Mouse (Mus musculus) cerebellum, adult 8-10 months (tissue): Measurements from ENCODE around the gene Adcy6.

Experiments
- DNase-seq: peaks from one replicate; pipeline ENCODE4 v3.0.0; 2022

The Adcy6 gene

DNA sequence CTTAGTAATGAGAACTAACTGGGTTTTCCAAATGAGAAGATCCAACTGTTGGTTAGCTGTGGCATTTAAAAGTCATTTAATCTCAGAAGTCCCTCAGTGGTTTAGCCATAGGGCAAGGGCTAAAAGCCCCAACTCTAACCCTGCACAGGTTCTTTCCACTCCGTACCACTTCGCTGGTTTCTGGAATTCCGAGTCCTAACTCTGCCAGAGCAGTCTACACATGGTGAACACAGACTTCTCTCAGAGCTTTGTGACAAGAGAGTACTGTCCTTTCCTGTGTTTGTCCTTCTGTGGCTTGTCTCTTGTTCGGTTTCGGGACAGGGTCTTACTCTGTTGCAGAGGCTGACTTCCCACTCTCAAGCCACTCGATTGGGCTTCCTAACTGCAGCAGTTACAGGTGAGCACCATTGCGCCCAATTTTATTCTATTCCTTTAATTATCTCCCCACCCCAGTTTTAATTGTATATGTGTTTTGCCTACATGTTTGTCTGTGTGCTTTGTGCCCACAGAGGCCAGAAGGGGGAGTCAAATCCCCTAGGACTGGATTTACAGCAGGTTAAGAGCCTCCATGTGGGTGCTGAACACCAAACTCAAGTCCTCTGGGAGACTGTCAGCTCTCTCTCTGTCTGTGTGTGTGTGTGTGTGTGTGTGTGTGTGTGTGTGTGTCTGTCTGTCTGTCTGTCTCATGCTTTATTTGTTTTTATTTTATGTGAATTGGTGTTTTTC, 16.8 kb upstream of the Adcy6 start:
- DNase-seq: no peak

GRCm38 (mm10) chr15:98626078-98626477, 16.2 kb upstream of the Adcy6 start:
- DNase-seq: no peak

- no peak for DNase-seq
Observed at GRCm38 (mm10) chr15:98623361-98623821, 13.5 kb upstream of the Adcy6 start.

DNA sequence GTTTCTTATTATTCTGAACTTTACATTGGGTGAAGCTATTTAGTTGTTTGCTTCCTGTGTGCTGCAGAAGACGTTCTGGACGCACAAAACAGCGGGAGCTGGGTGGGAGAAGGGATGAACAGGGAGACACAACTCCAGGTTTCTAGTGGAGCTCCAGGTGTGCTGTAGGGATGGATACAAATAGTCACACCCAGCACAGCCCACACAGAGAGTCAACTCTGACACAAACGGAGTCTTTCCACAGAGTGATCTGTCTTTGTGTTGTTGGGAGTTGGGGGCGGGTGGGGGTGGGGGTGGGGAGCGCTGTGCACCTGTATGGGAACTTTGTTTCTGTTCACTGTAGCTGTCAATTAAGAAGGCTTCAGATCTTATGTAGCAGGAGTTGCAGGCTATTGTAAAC, 12.8 kb upstream of the Adcy6 start:
- DNase-seq: no peak

DNA sequence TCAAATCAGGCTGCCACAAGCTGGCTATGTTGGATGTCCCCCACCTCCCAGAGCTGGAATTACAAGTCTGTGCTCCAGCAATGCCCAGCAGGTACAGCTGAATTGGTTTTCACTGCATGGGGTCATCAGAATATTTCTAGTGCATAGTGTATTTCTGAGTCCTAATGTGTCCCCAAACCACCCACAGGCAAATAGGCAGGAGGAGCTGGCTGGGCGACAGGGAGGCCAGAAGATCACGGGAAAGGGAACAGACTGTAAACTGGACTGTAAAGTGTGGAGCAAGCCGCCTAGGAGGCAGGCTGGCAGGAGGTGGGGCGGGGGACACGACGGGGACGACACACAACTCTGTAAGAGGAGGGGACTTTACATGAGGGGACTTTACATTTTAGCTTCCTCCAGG, 12.3 kb upstream of the Adcy6 start:
- no peak for DNase-seq

- DNase-seq: peak; percentile 83
Observed at GRCm38 (mm10) chr15:98617176-98617537, 7.3 kb upstream of the Adcy6 start.

DNA sequence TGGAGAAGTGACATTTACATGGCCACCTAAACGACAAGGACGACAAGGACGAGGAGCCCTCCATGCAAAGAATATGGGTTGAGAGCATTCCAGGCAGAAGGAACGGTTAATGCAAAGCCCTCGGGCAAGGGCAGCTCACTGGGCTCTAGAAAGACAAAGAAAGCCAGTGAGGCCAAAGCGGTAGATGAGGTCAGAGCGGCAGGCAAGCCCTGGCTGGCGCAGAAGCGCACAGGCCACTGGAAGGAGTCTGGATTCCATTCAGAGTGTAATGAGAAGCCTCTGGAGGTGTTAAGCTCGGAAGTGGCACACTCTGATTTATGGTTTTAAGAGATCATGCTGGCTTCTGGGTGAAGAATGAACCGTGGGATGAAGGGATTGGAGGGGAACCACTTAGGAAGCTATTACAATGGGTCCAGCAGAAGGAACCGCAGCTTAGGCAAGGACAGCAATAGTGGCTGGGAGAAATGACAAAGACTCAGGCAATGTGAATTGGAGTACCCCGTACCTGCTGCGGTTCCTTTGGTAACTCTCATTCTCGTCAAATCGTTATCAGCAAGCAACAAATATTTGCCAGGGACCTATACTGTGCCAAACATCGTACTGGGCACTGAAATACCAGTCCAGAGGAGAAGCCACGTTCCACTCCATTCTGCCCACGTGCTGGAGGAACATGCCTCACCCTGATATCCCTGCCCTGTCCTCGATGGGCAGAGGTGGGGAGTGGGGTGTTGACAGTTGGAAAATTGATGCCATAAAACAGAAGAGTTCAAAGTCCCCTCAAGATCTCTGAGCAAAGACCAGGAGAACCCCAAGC, 6.7 kb upstream of the Adcy6 start:
- DNase-seq: no peak

DNA sequence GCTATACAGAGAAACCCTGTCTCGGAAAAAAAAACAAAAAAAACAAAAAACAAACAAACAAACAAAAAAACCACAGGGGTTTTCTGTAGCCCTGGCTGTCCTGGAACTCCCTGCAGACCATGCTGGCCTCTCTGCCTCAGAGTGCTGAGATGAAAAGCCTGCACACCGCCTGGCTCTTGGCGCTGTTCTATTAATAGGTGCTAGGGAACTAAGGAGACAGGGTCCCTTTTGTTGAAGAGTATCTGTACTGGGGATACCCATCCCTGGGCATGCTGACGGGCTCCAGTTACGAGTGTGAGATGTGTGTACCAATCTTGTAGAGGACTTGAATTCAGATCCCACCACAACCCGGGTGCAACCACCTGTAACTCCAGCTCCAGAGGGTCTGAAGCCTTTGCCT, 5.9 kb upstream of the Adcy6 start:
- DNase-seq: no peak

- no peak for DNase-seq
Observed at GRCm38 (mm10) chr15:98614971-98615370, 5.1 kb upstream of the Adcy6 start.

- DNase-seq: no peak
Observed at GRCm38 (mm10) chr15:98614551-98614950, 4.7 kb upstream of the Adcy6 start.

DNA sequence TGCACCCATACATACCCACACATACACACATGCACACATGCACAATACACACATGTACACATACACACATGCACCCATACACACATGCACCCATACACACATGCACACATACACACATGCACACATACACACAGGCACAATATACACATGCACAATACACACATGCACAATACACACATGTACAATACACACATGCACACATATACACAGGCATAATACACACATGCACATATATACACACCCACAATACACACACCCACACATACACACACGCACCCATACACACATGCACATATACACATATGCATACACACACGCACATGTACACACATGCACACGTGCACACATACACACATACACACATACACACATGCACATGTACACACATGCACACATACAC, 2.4 kb upstream of the Adcy6 start:
- no peak for DNase-seq

- no peak for DNase-seq
Observed at GRCm38 (mm10) chr15:98610131-98610633, 306 bp upstream of the Adcy6 start.

GRCm38 (mm10) chr15:98608784-98609250, 1.1 kb downstream of the Adcy6 start:
- no peak for DNase-seq

GRCm38 (mm10) chr15:98608058-98608783, 1.7 kb downstream of the Adcy6 start:
- no peak for DNase-seq

GRCm38 (mm10) chr15:98607557-98607956, 2.3 kb downstream of the Adcy6 start:
- no peak for DNase-seq

DNA sequence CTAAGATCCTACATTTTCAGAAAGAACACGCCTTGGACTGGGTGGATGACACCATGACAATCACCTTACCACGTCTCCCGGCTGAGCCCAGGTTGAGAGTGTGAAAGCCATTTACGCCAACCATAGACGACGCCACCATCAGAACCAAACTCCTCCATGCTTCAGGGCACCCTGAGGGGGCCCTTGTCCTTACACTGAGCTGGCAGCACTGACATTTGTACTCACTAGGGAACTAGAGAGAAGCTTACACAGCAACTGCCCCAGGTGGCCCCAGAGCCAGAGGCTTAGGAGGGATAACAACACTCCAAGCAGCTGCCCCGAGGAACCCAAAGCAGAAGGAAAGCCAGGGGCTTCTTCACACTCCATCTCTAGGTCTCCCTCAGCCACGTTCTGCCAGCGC, 3.1 kb downstream of the Adcy6 start:
- DNase-seq: no peak

- DNase-seq: no peak
Observed at GRCm38 (mm10) chr15:98606051-98606536, 3.8 kb downstream of the Adcy6 start.

DNA sequence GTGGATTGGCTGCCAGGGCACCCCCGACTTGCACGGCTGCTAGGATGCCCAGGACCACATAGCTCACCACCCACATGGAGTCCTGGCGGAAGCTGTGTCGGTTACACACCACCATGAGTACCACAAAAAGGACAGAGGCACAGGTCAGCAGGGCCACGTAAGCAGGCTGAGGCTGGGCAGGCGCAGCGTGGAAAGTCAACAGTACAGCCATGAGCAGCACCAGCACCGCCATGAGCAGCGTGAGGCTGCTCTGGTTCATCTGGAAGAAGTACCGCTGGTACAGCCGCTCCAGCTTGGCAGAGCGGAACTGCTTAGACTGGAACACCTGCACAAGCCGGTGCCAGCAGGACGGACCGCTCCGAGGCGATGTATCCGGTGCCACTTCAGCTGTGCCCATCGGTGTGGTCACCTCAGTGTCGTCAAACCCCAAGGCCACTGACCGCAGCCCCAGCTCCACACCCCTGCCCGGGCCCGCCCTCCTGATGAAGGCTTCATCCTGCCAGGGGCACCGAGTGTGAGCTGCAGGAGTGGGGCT, 5.8 kb downstream of the Adcy6 start:
- no peak for DNase-seq

DNA sequence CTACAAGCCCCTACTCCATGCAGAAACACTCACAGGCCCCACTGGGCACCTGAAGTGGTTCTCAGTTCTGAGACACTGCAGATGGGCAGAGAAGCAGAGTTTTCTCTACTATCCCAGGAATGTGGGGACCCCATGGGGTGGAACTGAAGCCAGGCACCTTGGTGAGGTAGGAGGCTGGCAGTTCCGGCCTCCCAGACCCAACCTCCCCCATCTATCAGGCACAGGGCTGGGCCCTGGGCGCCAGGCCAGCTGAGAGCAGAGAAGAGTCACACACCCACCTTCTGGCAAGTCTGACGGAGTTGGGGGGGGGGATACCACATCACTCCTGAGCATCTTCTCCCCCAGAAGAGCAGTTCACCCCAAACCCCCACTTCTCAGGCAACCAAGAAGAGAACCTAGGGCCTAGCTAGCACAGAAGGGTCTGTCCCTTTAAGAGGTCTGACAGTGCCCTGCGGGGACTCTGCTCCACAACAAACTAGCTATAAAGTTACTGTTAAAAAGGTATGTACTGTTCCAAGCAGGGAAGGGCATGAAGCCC, 6.9 kb downstream of the Adcy6 start:
- DNase-seq: no peak

DNA sequence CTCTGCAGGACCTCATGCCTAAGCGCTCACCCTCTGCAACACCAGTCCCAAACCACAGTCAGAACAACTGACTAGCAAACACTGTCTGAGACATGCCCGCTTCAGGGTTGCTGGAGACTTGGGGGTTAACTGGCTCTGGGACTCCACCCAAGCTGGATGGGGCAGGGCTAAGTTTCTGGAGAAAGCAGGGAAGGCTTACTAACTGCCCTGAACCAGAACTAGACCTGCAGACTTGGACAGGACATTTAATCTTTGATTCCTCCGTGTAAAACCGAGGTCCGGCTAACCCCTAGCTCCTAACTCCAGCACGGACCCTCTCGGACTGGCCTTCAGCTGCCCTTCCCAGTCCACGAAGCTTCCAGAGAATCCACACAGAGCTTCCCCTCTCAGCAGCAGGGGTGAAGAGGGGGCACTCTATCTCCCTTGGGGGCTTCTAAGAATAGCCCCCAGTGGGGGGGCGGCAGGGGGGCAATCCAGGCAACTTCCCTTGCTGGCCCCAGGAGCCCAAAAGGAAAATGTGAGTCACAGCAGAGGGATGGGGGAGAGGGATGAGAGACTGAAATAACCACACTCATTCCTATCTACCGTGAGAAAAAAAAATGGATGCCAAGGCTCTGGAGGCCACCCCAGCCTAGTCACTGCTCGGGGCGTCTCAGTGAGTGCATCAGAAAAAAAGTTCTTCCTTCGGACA, 7.5 kb downstream of the Adcy6 start:
- DNase-seq: no peak

- DNase-seq: no peak
Observed at GRCm38 (mm10) chr15:98601832-98602190, 8.1 kb downstream of the Adcy6 start.
